Mouse (Mus musculus) liver (tissue): Measurements from ENCODE around the gene Sf1.

Source experiments
- DNase-seq: peaks from one replicate; pipeline ENCODE4 v3.0.0-alpha.2; 2020; ENCODE audit warnings: mixed read lengths

Gene Sf1

DNA sequence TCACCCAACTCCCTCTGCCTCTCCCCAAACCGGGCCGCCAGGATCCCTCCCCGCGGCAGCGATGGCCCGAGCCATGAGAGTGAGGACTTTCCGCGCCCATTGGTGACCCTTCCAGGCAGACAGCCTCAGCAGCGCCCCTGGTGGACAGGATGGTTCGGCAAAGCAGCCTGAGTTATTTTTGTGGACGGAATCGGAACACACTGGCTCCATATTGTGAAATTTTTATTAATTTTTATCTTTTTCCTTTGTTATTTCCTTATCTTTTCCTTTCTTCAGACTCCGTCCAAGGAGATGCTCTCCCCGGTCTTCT is 12.7 kb downstream of the Sf1 start:
- DNase-seq: peak; percentile 55

GRCm38 (mm10) chr19:6376643-6377042 is 13.2 kb downstream of the Sf1 start:
- DNase-seq: no peak

- DNase-seq: no peak
Measured at GRCm38 (mm10) chr19:6377327-6378040, 14.0 kb downstream of the Sf1 start.

GRCm38 (mm10) chr19:6380411-6381166 is 17.1 kb downstream of the Sf1 start:
- DNase-seq: no peak

DNA sequence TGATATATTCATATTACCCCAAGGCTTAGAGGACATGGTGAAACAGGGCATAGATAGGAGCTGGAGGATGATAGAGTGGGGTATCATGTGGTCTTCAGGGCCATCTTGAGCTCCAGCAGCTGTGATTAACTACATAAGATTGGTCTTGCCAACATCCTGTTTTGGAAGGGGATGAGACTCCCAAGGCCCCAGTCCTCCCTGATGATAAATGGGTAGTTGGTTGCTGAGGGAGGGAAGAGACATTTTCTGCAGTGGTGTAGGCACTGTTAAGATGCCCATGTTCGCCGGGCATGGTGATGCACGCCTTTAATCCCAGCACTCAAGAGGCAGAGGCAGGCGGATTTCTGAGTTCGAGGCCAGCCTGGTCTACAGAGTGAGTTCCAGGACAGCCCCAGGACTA is 17.7 kb downstream of the Sf1 start:
- no peak for DNase-seq

DNA sequence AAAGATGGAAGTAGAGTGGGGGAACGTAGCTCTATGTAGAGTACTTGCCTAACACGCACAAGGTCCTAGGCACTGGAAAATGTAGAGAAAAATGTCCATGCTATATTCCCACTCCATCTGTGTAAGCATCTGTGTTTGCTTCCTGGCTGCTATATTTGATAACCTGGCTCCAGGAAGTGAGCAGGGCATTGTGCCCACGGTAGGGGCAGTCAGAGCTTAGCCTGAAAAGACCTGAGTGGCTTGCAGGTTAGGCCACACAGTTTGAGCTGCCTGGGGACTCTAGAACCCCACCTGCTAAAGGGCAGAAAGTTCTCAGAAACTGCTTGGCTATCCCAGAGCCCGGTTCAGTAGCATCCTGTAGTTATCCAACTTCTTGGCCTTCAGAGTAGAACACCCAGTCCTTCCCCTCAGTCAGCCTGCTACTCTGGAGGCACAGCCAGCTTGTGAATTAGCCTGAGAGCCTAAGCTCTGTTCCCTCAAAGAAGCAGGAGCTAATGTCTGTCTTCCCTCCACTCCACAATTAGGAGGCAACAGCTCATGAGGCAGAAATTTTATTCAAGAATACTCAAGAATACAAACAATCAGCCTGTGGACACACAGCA is 18.9 kb downstream of the Sf1 start:
- no peak for DNase-seq

GRCm38 (mm10) chr19:6383470-6383869 is 20.0 kb downstream of the Sf1 start:
- DNase-seq: no peak

- peak; percentile 53 for DNase-seq
Measured at GRCm38 (mm10) chr19:6384128-6384527, 20.6 kb downstream of the Sf1 start, which contains the start of gene Pygm. Gene Pygm, plus strand, starts transcription at chr19:6384399.

DNA sequence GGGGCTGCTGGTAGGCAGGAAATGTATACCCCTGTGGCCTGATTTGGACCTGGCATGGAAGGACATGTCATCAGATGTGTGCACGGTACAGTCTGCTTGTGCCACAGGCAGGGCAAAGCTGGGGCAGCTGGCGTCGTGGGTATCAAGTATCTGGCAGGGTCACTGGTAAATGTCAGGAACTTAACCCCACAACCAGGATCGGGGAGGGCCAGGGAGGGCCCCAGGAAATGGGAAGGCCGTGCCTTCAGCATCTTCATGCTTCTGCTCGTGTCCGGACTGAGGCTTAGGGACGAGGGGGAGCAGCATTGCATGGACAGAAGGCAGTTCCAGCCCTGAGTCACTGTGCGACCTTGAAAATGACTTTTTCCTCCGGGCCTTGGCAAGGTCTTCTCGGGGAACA is 21.5 kb downstream of the Sf1 start:
- DNase-seq: no peak

GRCm38 (mm10) chr19:6385419-6385818 is 21.9 kb downstream of the Sf1 start:
- no peak for DNase-seq

- DNase-seq: no peak
Measured at GRCm38 (mm10) chr19:6385821-6386220, 22.3 kb downstream of the Sf1 start.

GRCm38 (mm10) chr19:6386234-6386633 is 22.7 kb downstream of the Sf1 start:
- DNase-seq: no peak

GRCm38 (mm10) chr19:6388006-6388405 is 24.5 kb downstream of the Sf1 start:
- DNase-seq: no peak

DNA sequence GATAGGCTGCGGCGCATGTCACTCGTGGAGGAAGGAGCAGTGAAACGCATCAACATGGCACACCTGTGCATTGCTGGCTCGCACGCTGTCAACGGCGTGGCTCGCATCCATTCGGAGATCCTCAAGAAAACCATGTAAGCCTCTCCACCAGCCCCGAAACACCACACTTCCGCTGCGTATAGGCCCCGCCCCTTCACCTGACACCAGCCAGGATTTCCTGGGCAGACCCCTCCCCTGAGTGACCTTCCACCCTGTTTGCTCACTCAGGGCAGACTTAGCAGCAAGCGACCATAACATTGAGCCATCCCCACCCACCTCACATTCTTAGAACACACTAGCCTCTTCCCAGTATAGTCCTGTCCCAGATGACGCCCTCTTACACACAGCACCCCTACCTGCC is 26.3 kb downstream of the Sf1 start:
- peak; percentile 59 for DNase-seq

DNA sequence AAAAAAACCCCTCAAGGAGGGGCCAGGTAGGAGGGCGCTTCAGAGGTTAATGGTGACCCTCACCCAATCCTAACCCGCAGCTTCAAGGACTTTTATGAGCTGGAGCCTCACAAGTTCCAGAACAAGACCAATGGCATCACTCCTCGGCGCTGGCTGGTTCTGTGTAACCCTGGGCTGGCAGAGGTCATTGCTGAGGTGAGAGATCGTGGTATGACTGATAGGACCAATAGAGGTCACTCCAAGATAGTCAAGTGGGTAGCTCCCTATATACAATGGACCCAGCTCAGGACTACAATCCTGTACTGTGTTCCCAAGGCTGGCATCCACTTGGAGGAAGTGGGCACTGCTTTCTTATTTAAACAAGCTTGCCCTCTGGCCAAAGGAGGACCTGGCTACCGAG is 26.8 kb downstream of the Sf1 start:
- DNase-seq: no peak

DNA sequence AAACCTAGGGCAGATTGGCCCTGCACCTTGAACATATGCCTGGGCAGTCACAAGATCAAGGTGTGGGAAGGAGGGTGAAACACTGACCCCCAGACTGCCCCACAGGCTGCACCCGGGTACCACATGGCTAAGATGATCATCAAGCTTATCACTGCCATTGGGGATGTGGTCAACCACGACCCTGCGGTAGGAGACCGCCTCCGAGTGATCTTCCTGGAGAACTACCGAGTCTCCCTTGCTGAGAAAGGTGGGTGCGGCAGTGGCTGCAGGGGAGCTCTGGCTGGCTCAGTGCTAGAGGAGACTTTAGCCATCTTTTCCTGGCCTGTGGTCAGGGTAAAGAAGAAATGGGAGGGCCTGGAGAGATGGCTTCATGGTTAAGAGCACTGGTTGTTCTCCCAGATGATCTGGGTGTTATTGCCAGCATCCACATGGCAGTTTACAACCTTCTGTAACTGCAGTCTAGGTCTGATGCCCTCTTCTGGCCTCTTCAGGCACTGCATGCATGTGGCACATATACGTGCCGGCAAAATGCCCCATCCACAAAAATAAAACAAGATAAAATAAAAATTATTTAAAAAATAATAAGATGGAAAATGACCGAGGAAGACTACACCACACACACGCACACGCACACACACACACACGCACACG is 29.4 kb downstream of the Sf1 start:
- DNase-seq: no peak

GRCm38 (mm10) chr19:6393637-6394036 is 30.1 kb downstream of the Sf1 start:
- no peak for DNase-seq

GRCm38 (mm10) chr19:6396237-6396636 is 32.7 kb downstream of the Sf1 start:
- DNase-seq: no peak

- DNase-seq: no peak
Measured at GRCm38 (mm10) chr19:6397582-6398249, 34.2 kb downstream of the Sf1 start.

DNA sequence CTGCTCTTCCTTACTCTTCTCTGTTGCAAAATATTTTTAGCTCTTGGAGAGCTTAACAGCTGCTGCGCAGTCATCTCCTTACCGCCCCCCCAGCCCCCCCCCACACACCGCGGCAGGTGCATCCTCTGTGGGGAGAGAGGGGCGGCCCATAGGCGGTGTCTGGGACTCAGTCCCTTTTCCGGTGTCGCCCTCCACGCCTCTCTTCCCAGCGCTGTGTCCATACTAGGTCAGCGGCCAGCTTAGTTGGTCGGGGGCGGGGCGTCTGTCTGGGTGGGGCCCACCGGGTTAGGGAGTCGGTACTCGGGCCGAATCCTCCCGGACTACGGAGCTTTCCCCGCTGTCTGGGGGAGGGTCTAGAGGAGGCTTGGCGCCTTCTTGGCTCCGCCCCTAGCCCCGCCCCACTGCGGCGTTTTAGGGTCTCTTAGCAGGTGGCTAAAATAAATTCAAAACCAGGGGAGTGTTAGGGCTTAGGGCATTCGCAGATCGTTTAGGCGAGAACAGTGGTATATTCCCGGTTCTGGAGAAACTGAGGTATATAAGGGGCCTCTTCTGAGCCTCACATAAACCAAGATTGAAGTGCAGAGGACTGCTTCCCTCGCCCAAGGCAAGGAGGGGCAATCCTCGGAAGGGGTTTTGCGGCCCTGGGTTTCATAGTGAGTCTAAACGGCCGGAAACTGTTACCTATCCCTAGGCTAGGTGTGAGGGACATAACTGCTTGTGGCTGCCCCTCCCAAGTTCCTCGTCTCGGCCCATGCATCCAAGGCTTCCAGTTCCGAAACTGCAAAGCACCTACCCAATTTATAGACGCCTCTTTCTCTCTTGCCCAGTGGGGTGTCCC is 35.2 kb downstream of the Sf1 start:
- peak; percentile 76 for DNase-seq

DNA sequence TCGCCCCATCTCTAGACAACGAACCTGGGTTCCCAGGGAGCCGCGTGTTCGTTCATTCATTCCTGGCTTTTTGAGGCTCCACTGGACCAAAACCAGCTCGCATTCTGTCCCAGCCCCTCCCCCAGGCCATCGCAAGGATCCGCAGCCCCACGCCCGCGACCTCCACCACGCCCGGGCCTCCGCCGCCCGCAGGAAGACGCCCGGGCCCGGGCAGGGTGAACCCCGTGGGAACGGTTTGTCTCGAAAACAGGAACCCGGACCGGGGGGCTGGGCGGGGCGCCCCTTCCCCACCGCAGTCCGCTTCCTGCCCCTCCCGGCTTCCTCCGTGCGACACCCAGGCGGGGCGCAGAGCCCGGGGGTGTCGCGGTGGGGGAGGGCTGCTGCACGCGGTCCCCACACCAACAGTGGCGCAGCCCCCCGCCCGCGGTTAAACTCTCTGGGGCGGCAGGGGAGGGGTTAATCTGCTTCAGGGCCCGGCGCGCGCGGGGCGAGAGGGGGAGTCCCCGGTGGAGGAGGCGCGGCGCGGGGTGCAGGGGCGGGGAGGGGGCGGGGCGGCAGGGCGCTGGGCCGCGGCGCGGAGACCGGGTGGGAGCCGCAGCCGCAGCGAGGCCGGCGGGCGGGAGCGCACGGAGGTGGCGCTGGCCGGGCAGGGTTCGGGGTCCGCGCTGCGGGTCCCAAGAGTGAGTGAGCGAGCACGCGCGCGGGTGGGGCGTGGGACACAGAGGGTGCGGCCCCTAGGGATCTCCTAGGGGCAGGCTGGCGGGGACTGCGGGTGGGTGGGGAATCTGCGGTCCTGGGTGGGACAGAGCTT is 36.0 kb downstream of the Sf1 start, which contains the start of gene Rasgrp2:
Gene Rasgrp2 (plus strand): TSS at position 56 of the 811 bp plus-strand sequence.
- peak; percentile 59 for DNase-seq
